Mouse (Mus musculus) megakaryocyte, embryonic 14.5 days (primary cell): ENCODE measurements around the gene Hoxd4. TPM values are rescaled to one million over a fixed set of nuclear protein-coding genes. Genes with fewer than 3 reads are reported as not detected.
A peak's percentile ranks its signal among the peaks of the same experiment; 100 is the strongest.

Source experiments
- H3K27me3 ChIP-seq: replicated peaks from 2 replicates; pipeline ENCODE3; 2012; ENCODE audit warnings: inconsistent platforms
- H3K36me3 ChIP-seq: replicated peaks from 2 replicates; pipeline ENCODE3; 2012; ENCODE audit warnings: low read length, inconsistent platforms, mixed read lengths
- H3K4me1 ChIP-seq: 2 replicates; pipeline ENCODE4 v1.6.1; 2012; ENCODE audit warnings: inconsistent platforms
- H3K4me3 ChIP-seq: replicated peaks from 2 replicates; pipeline ENCODE3; 2012; ENCODE audit warnings: moderate library complexity, mild to moderate bottlenecking, inconsistent platforms
- H3K9me3 ChIP-seq: 2 replicates; pipeline ENCODE4 v1.6.1; 2012; ENCODE audit warnings: inconsistent platforms
- FLI1 ChIP-seq: IDR thresholded peaks from 2 replicates; pipeline ENCODE4 v1.6.1; 2012; ENCODE audit warnings: low read length, inconsistent platforms, mixed read lengths
- GATA1 ChIP-seq: IDR thresholded peaks from 3 replicates; pipeline ENCODE4 v1.6.1; 2012; ENCODE audit warnings: mixed read lengths, low read length, inconsistent platforms, borderline replicate concordance
- polyA plus RNA-seq: library from polyadenylated mRNA; stranded (reverse); fragments of >175 nt; gene quantifications from 2 replicates; pipeline ENCODE4 v1.2.3, GENCODE M21; 2012; ENCODE audit warnings: low replicate concordance; ENCODE audit not compliant: insufficient read depth

The Hoxd4 gene
- polyA plus RNA-seq, 1 experiment: not detected

DNA sequence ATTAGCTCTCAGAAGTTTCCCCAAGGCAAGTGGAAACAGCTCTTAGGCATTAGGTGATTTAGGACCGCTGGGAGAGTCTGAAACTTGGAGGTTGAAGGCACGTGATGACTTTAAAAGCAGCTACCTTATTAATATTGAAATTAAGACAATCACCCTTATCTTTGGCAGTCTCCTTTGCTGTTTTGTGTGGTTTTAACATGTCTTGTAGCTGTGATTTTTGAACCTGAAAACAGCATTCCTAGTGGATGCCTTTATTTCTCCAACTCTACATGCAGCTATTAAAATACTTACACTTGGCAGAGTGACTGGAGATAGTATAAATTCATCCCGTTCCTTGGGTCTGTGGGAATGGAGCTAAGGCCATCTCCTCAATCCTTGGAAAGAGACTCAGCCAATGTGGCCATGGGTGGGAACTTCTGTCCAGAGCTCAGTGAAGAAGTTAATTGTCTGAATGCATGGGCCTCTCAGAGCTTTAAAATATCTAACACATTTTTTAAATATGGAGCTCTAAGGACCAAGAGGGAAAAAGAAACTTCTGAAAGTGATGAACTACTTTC is 41.0 kb upstream of the Hoxd4 start:
- Histone ChIP-seq H3K9me3 (peaks cover 4% of the 10 kb centered on the region; the same call in 1 of the 2 replicates), H3K36me3 (no peaks in the 10 kb centered on the region), H3K4me1 (peaks cover 59% of the 10 kb centered on the region), H3K4me3 (no peak overlapping the region), H3K27me3 (peaks cover 96% of the 10 kb centered on the region)
- TF ChIP-seq FLI1: no peak
- TF ChIP-seq GATA1: no peak

- peak overlapping the region; percentile 93 for H3K4me3 ChIP-seq
- H3K27me3 ChIP-seq: peaks cover 97% of the 10 kb centered on the region
- peaks cover 59% of the 10 kb centered on the region for H3K4me1 ChIP-seq
- H3K36me3 ChIP-seq: no peaks in the 10 kb centered on the region
- peaks cover 4% of the 10 kb centered on the region; the same call in 1 of the 2 replicates for H3K9me3 ChIP-seq
- TF ChIP-seq GATA1 (no peak), FLI1 (no peak)
These were observed 39.9 kb upstream of the Hoxd4 start for GRCm38 (mm10) chr2:74671847-74672246.

DNA sequence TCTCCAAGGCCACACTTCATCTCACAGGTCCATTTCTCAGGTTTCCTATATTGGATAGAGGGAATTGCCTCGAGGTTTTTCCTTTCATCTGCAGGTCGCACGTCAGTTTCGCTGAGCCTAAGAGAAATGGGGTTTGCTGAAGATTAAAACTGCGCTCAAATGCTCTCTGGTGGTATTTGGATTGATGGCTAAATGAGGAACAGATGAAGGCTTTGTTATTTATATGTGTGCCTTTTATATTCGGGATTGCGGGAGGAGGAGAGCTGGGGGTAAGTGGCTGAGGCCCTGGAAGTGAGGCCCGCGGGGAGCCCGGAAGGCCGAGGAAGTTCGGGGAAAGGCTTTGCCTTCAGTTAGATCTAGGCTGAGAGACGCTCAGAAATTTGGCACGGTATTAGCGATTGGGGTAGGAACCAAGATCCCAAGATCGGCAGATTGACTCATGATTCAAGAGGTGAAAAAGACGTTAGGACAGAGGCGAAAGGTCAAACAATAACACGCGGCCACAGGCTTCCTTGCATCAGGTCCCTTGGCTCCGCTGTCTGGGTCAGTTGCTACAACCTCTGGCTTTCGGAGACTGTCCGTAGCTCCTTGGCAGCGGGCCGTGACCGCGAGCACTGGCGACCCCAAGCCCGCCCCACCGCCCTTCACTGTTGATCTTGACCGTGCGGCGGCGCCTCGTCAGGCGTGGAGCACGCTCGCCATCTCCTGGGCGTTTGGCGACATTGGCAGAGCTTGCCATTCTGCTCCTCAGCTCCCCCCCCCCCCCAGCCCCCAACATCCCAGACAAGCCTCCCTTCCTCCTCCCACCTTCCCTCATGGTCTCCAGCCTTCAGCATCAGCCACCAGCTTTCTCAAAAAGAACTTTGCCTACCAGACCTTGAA is 39.0 kb upstream of the Hoxd4 start:
- Histone ChIP-seq H3K9me3 (peaks cover 4% of the 10 kb centered on the region; the same call in 1 of the 2 replicates), H3K4me3 (peak overlapping the region; percentile 93), H3K36me3 (no peaks in the 10 kb centered on the region), H3K27me3 (peaks cover 98% of the 10 kb centered on the region), H3K4me1 (peaks cover 51% of the 10 kb centered on the region)
- TF ChIP-seq GATA1: no peak
- TF ChIP-seq FLI1: no peak

GRCm38 (mm10) chr2:74673835-74674425 is 37.8 kb upstream of the Hoxd4 start:
- Histone ChIP-seq H3K36me3 (no peaks in the 10 kb centered on the region), H3K27me3 (peaks cover 98% of the 10 kb centered on the region), H3K9me3 (no peaks in the 10 kb centered on the region), H3K4me1 (peaks cover 40% of the 10 kb centered on the region), H3K4me3 (no peak overlapping the region)
- TF ChIP-seq GATA1 (no peak), FLI1 (no peak)

GRCm38 (mm10) chr2:74674881-74675665 is 36.7 kb upstream of the Hoxd4 start, which contains the start of gene Hoxd12:
Hoxd12 (plus strand) TSS chr2:74675013.
- peaks cover 98% of the 10 kb centered on the region for H3K27me3 ChIP-seq
- peaks cover 47% of the 10 kb centered on the region for H3K4me1 ChIP-seq
- H3K4me3 ChIP-seq: peak within 1 kb of the TSS; percentile 9
- TF ChIP-seq FLI1 (no peak), GATA1 (no peak)
- no peaks in the 10 kb centered on the region for H3K9me3 ChIP-seq
- H3K36me3 ChIP-seq: no peaks in the 10 kb centered on the region

GRCm38 (mm10) chr2:74675666-74676282 is 36.0 kb upstream of the Hoxd4 start:
- Histone ChIP-seq H3K27me3 (peaks cover 99% of the 10 kb centered on the region), H3K4me1 (peaks cover 52% of the 10 kb centered on the region), H3K36me3 (no peaks in the 10 kb centered on the region), H3K4me3 (peak overlapping the region; percentile 9), H3K9me3 (no peaks in the 10 kb centered on the region)
- TF ChIP-seq GATA1 (no peak), FLI1 (no peak)

DNA sequence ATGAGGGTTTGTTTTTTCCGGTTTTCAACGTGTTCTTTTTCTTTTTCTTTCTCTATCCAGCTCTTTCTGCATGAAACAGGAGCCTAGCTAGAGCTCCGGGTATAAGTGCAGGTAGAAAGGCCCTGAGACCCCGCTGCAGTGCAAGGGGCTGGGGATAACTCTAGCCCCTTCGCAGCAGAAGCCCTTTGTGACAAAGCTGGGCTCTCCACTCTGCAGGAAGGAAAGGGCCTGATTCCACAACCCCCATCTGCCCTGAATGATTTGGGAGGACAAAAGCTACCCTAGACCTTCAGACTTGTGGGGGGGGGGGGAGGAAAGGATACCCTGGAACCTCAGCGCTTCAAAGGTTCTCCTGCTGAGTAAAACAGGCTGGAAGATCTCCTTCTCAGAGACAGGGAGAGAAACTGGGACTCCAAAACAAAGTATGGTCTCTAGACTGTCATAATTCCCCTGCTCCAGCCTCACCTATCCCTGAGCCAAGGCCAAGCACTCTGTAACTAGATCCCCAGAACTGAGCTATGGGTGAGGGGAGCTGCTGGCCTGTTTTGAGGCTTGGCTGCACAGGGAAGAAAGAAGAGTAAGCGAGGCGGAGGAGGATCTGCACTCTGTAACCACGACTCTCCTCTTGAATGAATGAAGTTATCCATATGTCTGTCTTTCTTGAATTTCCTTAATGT is 35.2 kb upstream of the Hoxd4 start:
- no peak overlapping the region for H3K4me3 ChIP-seq
- peaks cover 100% of the 10 kb centered on the region for H3K27me3 ChIP-seq
- peaks cover 53% of the 10 kb centered on the region for H3K4me1 ChIP-seq
- no peaks in the 10 kb centered on the region for H3K9me3 ChIP-seq
- no peaks in the 10 kb centered on the region for H3K36me3 ChIP-seq
- TF ChIP-seq GATA1 (no peak), FLI1 (no peak)

GRCm38 (mm10) chr2:74677106-74677505 is 34.6 kb upstream of the Hoxd4 start:
- Histone ChIP-seq H3K36me3 (no peaks in the 10 kb centered on the region), H3K4me3 (no peak overlapping the region), H3K4me1 (peaks cover 53% of the 10 kb centered on the region), H3K9me3 (0 out of 2 replicates have a peak, but pooled peaks cover 2% of the 10 kb centered on the region), H3K27me3 (peaks cover 100% of the 10 kb centered on the region)
- TF ChIP-seq FLI1 (no peak), GATA1 (no peak)
